Mouse (Mus musculus) C2C12 (cell line): ENCODE measurements at regions not wholly inside any gene's neighbourhood (a gene's known extent, or its start where the extent isn't known, plus 50 kb on each side); places are given as distances from the start of the nearest gene placed in this dataset.

Experiments
- H3K27me3 ChIP-seq: one replicate; pipeline ENCODE4 v1.6.1; 2011; ENCODE audit not compliant: control insufficient read depth, insufficient read depth, insufficient read length
- H3K36me3 ChIP-seq: one replicate; pipeline ENCODE4 v1.6.1; 2011; ENCODE audit not compliant: control insufficient read depth, insufficient read depth
- H3K4me3 ChIP-seq: one replicate; pipeline ENCODE4 v1.5.1; 2011; ENCODE audit warnings: mild to moderate bottlenecking, control low read depth; ENCODE audit not compliant: poor library complexity, insufficient read depth, severe bottlenecking
- H3K79me2 ChIP-seq: one replicate; pipeline ENCODE4 v1.6.1; 2011; ENCODE audit not compliant: control insufficient read depth, insufficient read depth
- H3K79me3 ChIP-seq: one replicate; pipeline ENCODE4 v1.6.1; 2011; ENCODE audit warnings: low read depth, control low read depth
- H3ac ChIP-seq: one replicate; pipeline ENCODE3; 2011; ENCODE audit warnings: low read depth; ENCODE audit not compliant: control insufficient read depth, insufficient read length
- CEBPB ChIP-seq: IDR thresholded peaks from one replicate; pipeline ENCODE4 v1.6.1; 2011; ENCODE audit warnings: low read depth, mild to moderate bottlenecking, control low read depth, moderate library complexity
- CTCF ChIP-seq: IDR thresholded peaks from one replicate; pipeline ENCODE4 v1.5.1; 2011; ENCODE audit not compliant: control insufficient read depth, insufficient read depth, insufficient read length
- FOSL1 ChIP-seq: IDR thresholded peaks from one replicate; pipeline ENCODE4 v1.8.0; 2011; ENCODE audit warnings: mild to moderate bottlenecking, low read length; ENCODE audit not compliant: poor library complexity, insufficient read depth, severe bottlenecking
- MAX ChIP-seq: IDR thresholded peaks from one replicate; pipeline ENCODE4 v1.6.1; 2011; ENCODE audit warnings: mild to moderate bottlenecking, control low read depth
- MYOD1 ChIP-seq: IDR thresholded peaks from one replicate; pipeline ENCODE4 v1.6.1; 2011; ENCODE audit warnings: low read depth; ENCODE audit not compliant: control insufficient read depth, insufficient read length
- MYOG ChIP-seq: IDR thresholded peaks from one replicate; pipeline ENCODE4 v1.6.1; 2011; ENCODE audit not compliant: control insufficient read depth, insufficient read length; ENCODE audit errors: extremely low read depth
- USF1 ChIP-seq: IDR thresholded peaks from one replicate; pipeline ENCODE4 v1.6.1; 2011; ENCODE audit warnings: low read depth, mild to moderate bottlenecking, control low read depth, moderate library complexity

- H3ac ChIP-seq = no peak overlapping the region
- H3K27me3 ChIP-seq = no peaks in the 10 kb centered on the region
- no peak overlapping the region for H3K4me3 ChIP-seq
- no peaks in the 10 kb centered on the region for H3K79me2 ChIP-seq
- no peaks in the 10 kb centered on the region for H3K79me3 ChIP-seq
- no peak for TF ChIP-seq MYOD1
- TF ChIP-seq FOSL1 = no peak
- no peak for TF ChIP-seq MYOG
- no peak for TF ChIP-seq USF1
- no peak for TF ChIP-seq MAX
- TF ChIP-seq CEBPB = no peak
- no peak for TF ChIP-seq CTCF
- no peaks in the 10 kb centered on the region for H3K36me3 ChIP-seq
Observed at GRCm38 (mm10) chr5:125925856-125926497, 394.4 kb downstream of the Tmem132b start.

- TF ChIP-seq CTCF = no peak
- TF ChIP-seq CEBPB = no peak
- no peak for TF ChIP-seq MYOG
- no peak for TF ChIP-seq FOSL1
- no peak for TF ChIP-seq MAX
- TF ChIP-seq MYOD1 = no peak
- no peak for TF ChIP-seq USF1
- no peaks in the 10 kb centered on the region for H3K27me3 ChIP-seq
Observed at GRCm38 (mm10) chr5:125931502-125931901, 399.9 kb downstream of the Tmem132b start.

GRCm38 (mm10) chr5:125939416-125939815 lies 407.8 kb downstream of the Tmem132b start:
- H3K36me3 ChIP-seq = no peaks in the 10 kb centered on the region
- H3K27me3 ChIP-seq = no peaks in the 10 kb centered on the region
- no peaks in the 10 kb centered on the region for H3K79me2 ChIP-seq
- no peak overlapping the region for H3ac ChIP-seq
- TF ChIP-seq CTCF (no peak), CEBPB (no peak), MYOD1 (no peak), USF1 (no peak), FOSL1 (no peak), MYOG (no peak), MAX (no peak)
- H3K4me3 ChIP-seq = no peak overlapping the region
- H3K79me3 ChIP-seq = no peaks in the 10 kb centered on the region

More at GRCm38 (mm10) chr5:125931502-125931901, 399.9 kb downstream of the Tmem132b start:
- Histone ChIP-seq H3K79me3 (no peaks in the 10 kb centered on the region), H3K36me3 (no peaks in the 10 kb centered on the region), H3K4me3 (no peak overlapping the region), H3K79me2 (no peaks in the 10 kb centered on the region), H3ac (no peak overlapping the region)

- H3K36me3 ChIP-seq = no peaks in the 10 kb centered on the region
- no peaks in the 10 kb centered on the region for H3K79me2 ChIP-seq
- H3K4me3 ChIP-seq = no peak overlapping the region
Observed at GRCm38 (mm10) chr5:125946729-125947128, 415.2 kb downstream of the Tmem132b start.

GRCm38 (mm10) chr5:125951641-125952040 lies 420.1 kb downstream of the Tmem132b start:
- Histone ChIP-seq H3K36me3 (no peaks in the 10 kb centered on the region), H3K4me3 (no peak overlapping the region), H3K27me3 (no peaks in the 10 kb centered on the region), H3ac (no peak overlapping the region), H3K79me3 (no peaks in the 10 kb centered on the region), H3K79me2 (no peaks in the 10 kb centered on the region)
- no peak for TF ChIP-seq USF1
- no peak for TF ChIP-seq CEBPB
- TF ChIP-seq MYOG = no peak
- no peak for TF ChIP-seq MAX
- TF ChIP-seq MYOD1 = no peak
- no peak for TF ChIP-seq CTCF
- no peak for TF ChIP-seq FOSL1

More at GRCm38 (mm10) chr5:125946729-125947128, 415.2 kb downstream of the Tmem132b start:
- Histone ChIP-seq H3K79me3 (no peaks in the 10 kb centered on the region), H3ac (no peak overlapping the region), H3K27me3 (no peaks in the 10 kb centered on the region)
- no peak for TF ChIP-seq FOSL1
- TF ChIP-seq MYOD1 = no peak
- TF ChIP-seq MYOG = no peak
- no peak for TF ChIP-seq CEBPB
